Mouse (Mus musculus) duodenum, adult 2 months (tissue): ENCODE results near the gene Aste1. TPM values are rescaled to one million over a fixed set of nuclear protein-coding genes. Genes with fewer than 3 reads are reported as not detected.

ENCODE experiments used
- polyA plus RNA-seq: library from polyadenylated mRNA; depleted of rRNA; stranded (reverse); fragments of >200 nt; gene quantifications from 2 replicates; pipeline ENCODE4 v1.2.3, GENCODE M21; 2012; ENCODE audit warnings: low replicate concordance; rRNA removed

Gene Aste1
- 2.4 and 3.1 TPM in 2 replicates for polyA plus RNA-seq

GRCm38 (mm10) chr9:105395218-105395627, at the start of gene Aste1, which contains the start of gene Nek11:
Gene Aste1, plus strand, starts transcription at chr9:105395392.
Gene Nek11, minus strand, starts transcription at chr9:105395524.

Other genes starting within 250 kb of the Aste1 start
- gene Nek11, start 132 bp downstream of the Aste1 start, polyA plus RNA-seq: 0.11 TPM in 1 of 2 replicates, not detected in the other
- gene Atp2c1, start 131.9 kb downstream of the Aste1 start, polyA plus RNA-seq: 20.5 and 48.7 TPM in 2 replicates
- gene Pik3r4, start 247.6 kb downstream of the Aste1 start, polyA plus RNA-seq: 9.7 and 10.5 TPM in 2 replicates